Mouse (Mus musculus): ENCODE results near the gene Olfr643. TPM values are rescaled to one million over a fixed set of nuclear protein-coding genes. Genes with fewer than 3 reads are reported as not detected.
"Not testable (repeated sequence)": the region's sequence is repeated elsewhere in the genome, so short reads cannot be mapped to it uniquely, and the experiment has no call there.

Olfr643 gene
- polyA plus RNA-seq, 1 experiment from 2014 or later = not detected

GRCm38 (mm10) chr7:104017203-104017602, 120.0 kb downstream of the Olfr643 start, which contains the start of gene Olfr639:
Gene Olfr639, minus strand, starts transcription at chr7:104017303.
- Histone ChIP-seq H3K4me1 (no peaks in the 10 kb centered on the region), H3K9ac (no peak within 1 kb of the TSS), H3K9me3 (no peaks in the 10 kb centered on the region), H3K4me2 (no peak within 1 kb of the TSS), H3K4me3 (no peak within 1 kb of the TSS), H3K36me3 (no peaks in the 10 kb centered on the region), H3K27me3 (replicated peaks) (no peaks in the 10 kb centered on the region), H3K27ac (replicated peaks) (no peak within 1 kb of the TSS)
- ATAC-seq (ENCODE audit: extremely low read depth, insufficient number of reproducible peaks, low FRiP score, low TSS enrichment) = no peak

GRCm38 (mm10) chr7:103999124-103999523, 138.1 kb downstream of the Olfr643 start:
- no peak overlapping the region for H3K9ac ChIP-seq
- no peak overlapping the region for H3K27ac ChIP-seq (replicated peaks)
- ATAC-seq (ENCODE audit: extremely low read depth, insufficient number of reproducible peaks, low FRiP score, low TSS enrichment) = no peak
- no peak overlapping the region for H3K4me3 ChIP-seq
- no peaks in the 10 kb centered on the region for H3K4me1 ChIP-seq
- no peaks in the 10 kb centered on the region for H3K27me3 ChIP-seq (replicated peaks)
- no peak overlapping the region for H3K4me2 ChIP-seq
- no peaks in the 10 kb centered on the region for H3K9me3 ChIP-seq
- no peaks in the 10 kb centered on the region for H3K36me3 ChIP-seq

GRCm38 (mm10) chr7:103998446-103998845, 138.8 kb downstream of the Olfr643 start, which contains the start of gene Olfr638:
Gene Olfr638, plus strand, starts transcription at chr7:103998746.
- no peaks in the 10 kb centered on the region for H3K9me3 ChIP-seq
- no peak for ATAC-seq (ENCODE audit: extremely low read depth, insufficient number of reproducible peaks, low FRiP score, low TSS enrichment)
- no peak within 1 kb of the TSS for H3K4me2 ChIP-seq
- no peaks in the 10 kb centered on the region for H3K36me3 ChIP-seq
- no peaks in the 10 kb centered on the region for H3K4me1 ChIP-seq
- no peak within 1 kb of the TSS for H3K4me3 ChIP-seq
- no peak within 1 kb of the TSS for H3K27ac ChIP-seq (replicated peaks)
- no peaks in the 10 kb centered on the region for H3K27me3 ChIP-seq (replicated peaks)
- H3K9ac ChIP-seq = no peak within 1 kb of the TSS

GRCm38 (mm10) chr7:103971782-103972181, 165.4 kb downstream of the Olfr643 start:
- no peak for ATAC-seq (ENCODE audit: extremely low read depth, insufficient number of reproducible peaks, low FRiP score, low TSS enrichment)

GRCm38 (mm10) chr7:103970852-103971251, 166.4 kb downstream of the Olfr643 start, which contains the start of gene Olfr635:
Gene Olfr635, plus strand, starts transcription at chr7:103971152.
- H3K4me2 ChIP-seq = no peak within 1 kb of the TSS
- no peak within 1 kb of the TSS for H3K4me3 ChIP-seq
- H3K27ac ChIP-seq (replicated peaks) = no peak within 1 kb of the TSS
- H3K9me3 ChIP-seq = no peaks in the 10 kb centered on the region
- H3K4me1 ChIP-seq = no peaks in the 10 kb centered on the region
- 55% methylated on average over 1 of the region's 1 CpGs for WGBS
- no peak within 1 kb of the TSS for H3K9ac ChIP-seq
- no peak for ATAC-seq (ENCODE audit: extremely low read depth, insufficient number of reproducible peaks, low FRiP score, low TSS enrichment)
- no peaks in the 10 kb centered on the region for H3K36me3 ChIP-seq
- H3K27me3 ChIP-seq (replicated peaks) = no peaks in the 10 kb centered on the region

More at GRCm38 (mm10) chr7:103971782-103972181, 165.4 kb downstream of the Olfr643 start:
- 50% methylated on average over 1 of the region's 1 CpGs for WGBS
- Histone ChIP-seq H3K27me3 (replicated peaks) (no peaks in the 10 kb centered on the region), H3K4me1 (no peaks in the 10 kb centered on the region), H3K36me3 (no peaks in the 10 kb centered on the region), H3K4me3 (no peak overlapping the region), H3K4me2 (no peak overlapping the region), H3K27ac (replicated peaks) (no peak overlapping the region), H3K9ac (no peak overlapping the region), H3K9me3 (no peaks in the 10 kb centered on the region)

GRCm38 (mm10) chr7:103966873-103967272, 170.3 kb downstream of the Olfr643 start:
- not testable (repeated sequence) for H3K27me3 ChIP-seq (replicated peaks); ATAC-seq (ENCODE audit: extremely low read depth, insufficient number of reproducible peaks, low FRiP score, low TSS enrichment); H3K9ac ChIP-seq; H3K4me1 ChIP-seq; H3K4me2 ChIP-seq; H3K36me3 ChIP-seq; H3K9me3 ChIP-seq; H3K27ac ChIP-seq (replicated peaks); H3K4me3 ChIP-seq
- 89% methylated on average over 22 of the region's 22 CpGs for WGBS

Other genes with a start within 250 kb of the Olfr643 start
- not detected in 2 replicates for gene Olfr64, start 242.9 kb downstream of the Olfr643 start, polyA plus RNA-seq (2015; fragmentation: Nextera tagmentation; extraction: Ambion mirVana)
- gene Olfr65, start 233.9 kb downstream of the Olfr643 start, polyA plus RNA-seq (2015; fragmentation: Nextera tagmentation; extraction: Ambion mirVana) = not detected in 2 replicates
- not detected in 2 replicates for gene Olfr631, start 208.6 kb downstream of the Olfr643 start, polyA plus RNA-seq (2015; fragmentation: Nextera tagmentation; extraction: Ambion mirVana)
- not detected in 2 replicates for gene Olfr632, start 203.1 kb downstream of the Olfr643 start, polyA plus RNA-seq (2015; fragmentation: Nextera tagmentation; extraction: Ambion mirVana)
- gene Olfr633, start 193.0 kb downstream of the Olfr643 start, polyA plus RNA-seq (2015; fragmentation: Nextera tagmentation; extraction: Ambion mirVana) = not detected in 2 replicates
- not detected in 2 replicates for gene Olfr635, start 166.3 kb downstream of the Olfr643 start, polyA plus RNA-seq (2015; fragmentation: Nextera tagmentation; extraction: Ambion mirVana)
- not detected in 2 replicates for gene Olfr638, start 138.7 kb downstream of the Olfr643 start, polyA plus RNA-seq (2015; fragmentation: Nextera tagmentation; extraction: Ambion mirVana)
- not detected in 2 replicates for gene Olfr639, start 120.1 kb downstream of the Olfr643 start, polyA plus RNA-seq (2015; fragmentation: Nextera tagmentation; extraction: Ambion mirVana)
- gene Olfr640, start 111.8 kb downstream of the Olfr643 start, polyA plus RNA-seq (2015; fragmentation: Nextera tagmentation; extraction: Ambion mirVana) = not detected in 2 replicates
- gene Olfr641, start 102.0 kb downstream of the Olfr643 start, polyA plus RNA-seq (2015; fragmentation: Nextera tagmentation; extraction: Ambion mirVana) = not detected in 2 replicates
- not detected in 2 replicates for gene Olfr642, start 84.7 kb downstream of the Olfr643 start, polyA plus RNA-seq (2015; fragmentation: Nextera tagmentation; extraction: Ambion mirVana)
- not detected in 2 replicates for gene 4930516K23Rik, start 76.0 kb downstream of the Olfr643 start, polyA plus RNA-seq (2015; fragmentation: Nextera tagmentation; extraction: Ambion mirVana)
- not detected in 2 replicates for gene Olfr644, start 65.5 kb downstream of the Olfr643 start, polyA plus RNA-seq (2015; fragmentation: Nextera tagmentation; extraction: Ambion mirVana)
- gene Olfr645, start 51.9 kb downstream of the Olfr643 start, polyA plus RNA-seq (2015; fragmentation: Nextera tagmentation; extraction: Ambion mirVana) = not detected in 2 replicates
- not detected in 2 replicates for gene Olfr646, start 32.5 kb downstream of the Olfr643 start, polyA plus RNA-seq (2015; fragmentation: Nextera tagmentation; extraction: Ambion mirVana)
- not detected in 2 replicates for gene Ubqln5, start 7.6 kb downstream of the Olfr643 start, polyA plus RNA-seq (2015; fragmentation: Nextera tagmentation; extraction: Ambion mirVana)
- gene Ubqln3, start 5.9 kb upstream of the Olfr643 start, polyA plus RNA-seq (2015; fragmentation: Nextera tagmentation; extraction: Ambion mirVana) = not detected in 2 replicates
- not detected in 2 replicates for gene Ubqlnl, start 13.2 kb upstream of the Olfr643 start, polyA plus RNA-seq (2015; fragmentation: Nextera tagmentation; extraction: Ambion mirVana)
- gene Olfm5, start 27.4 kb upstream of the Olfr643 start, polyA plus RNA-seq (2015; fragmentation: Nextera tagmentation; extraction: Ambion mirVana) = not detected in 2 replicates
- 0.12 and 0.19 TPM in 2 replicates for gene Olfr648, start 46.0 kb upstream of the Olfr643 start, polyA plus RNA-seq (2015; fragmentation: Nextera tagmentation; extraction: Ambion mirVana)
- not detected in 2 replicates for gene Olfr649, start 58.6 kb upstream of the Olfr643 start, polyA plus RNA-seq (2015; fragmentation: Nextera tagmentation; extraction: Ambion mirVana)
- 2.8 TPM in 2 replicates for gene Trim6, start 81.4 kb upstream of the Olfr643 start, polyA plus RNA-seq (2015; fragmentation: Nextera tagmentation; extraction: Ambion mirVana)
- 2.1 and 2.4 TPM in 2 replicates for gene Trim34a, start 107.1 kb upstream of the Olfr643 start, polyA plus RNA-seq (2015; fragmentation: Nextera tagmentation; extraction: Ambion mirVana)
- 0.57 TPM in 2 replicates for gene Trim5, start 150.7 kb upstream of the Olfr643 start, polyA plus RNA-seq (2015; fragmentation: Nextera tagmentation; extraction: Ambion mirVana)
- gene Trim12a, start 178.1 kb upstream of the Olfr643 start, polyA plus RNA-seq (2015; fragmentation: Nextera tagmentation; extraction: Ambion mirVana) = 7.6 and 8.8 TPM in 2 replicates
- 0.13 TPM in 1 of 2 replicates, not detected in the other for gene Trim34b, start 192.1 kb upstream of the Olfr643 start, polyA plus RNA-seq (2015; fragmentation: Nextera tagmentation; extraction: Ambion mirVana)
- gene Trim12c, start 216.0 kb upstream of the Olfr643 start, polyA plus RNA-seq (2015; fragmentation: Nextera tagmentation; extraction: Ambion mirVana) = 2.3 and 2.6 TPM in 2 replicates
- gene Trim30b, start 232.5 kb upstream of the Olfr643 start, polyA plus RNA-seq (2015; fragmentation: Nextera tagmentation; extraction: Ambion mirVana) = 0.20 and 0.22 TPM in 2 replicates